Mouse (Mus musculus) megakaryocyte, embryonic 14.5 days (primary cell): Measurements from ENCODE around the gene Susd4.

Source experiments
- FLI1 ChIP-seq: IDR thresholded peaks from 2 replicates; pipeline ENCODE4 v1.6.1; 2012; ENCODE audit warnings: low read length, inconsistent platforms, mixed read lengths
- GATA1 ChIP-seq: IDR thresholded peaks from 3 replicates; pipeline ENCODE4 v1.6.1; 2012; ENCODE audit warnings: mixed read lengths, low read length, inconsistent platforms, borderline replicate concordance

- TF ChIP-seq FLI1 = no peak
- no peak for TF ChIP-seq GATA1
Measured at GRCm38 (mm10) chr1:182784784-182785183, 21.1 kb downstream of the Susd4 start.
